Mouse (Mus musculus) cerebellum, adult 11 months (tissue): ENCODE measurements around the gene Sypl.

Experiments used
- DNase-seq: peaks from one replicate; pipeline ENCODE4 v3.0.0; 2022

The Sypl gene

GRCm38 (mm10) chr12:33007176-33007575, 53.5 kb downstream of the Sypl start:
- no peak for DNase-seq

- no peak for DNase-seq
These were observed 54.8 kb downstream of the Sypl start for GRCm38 (mm10) chr12:33008305-33009110.

- DNase-seq = no peak
These were observed 55.7 kb downstream of the Sypl start for GRCm38 (mm10) chr12:33009206-33009966.

GRCm38 (mm10) chr12:33010026-33010425, 56.3 kb downstream of the Sypl start:
- peak; percentile 18 for DNase-seq

- no peak for DNase-seq
These were observed 60.5 kb downstream of the Sypl start for GRCm38 (mm10) chr12:33014050-33014796.

GRCm38 (mm10) chr12:33015103-33015502, 61.4 kb downstream of the Sypl start:
- DNase-seq = no peak

GRCm38 (mm10) chr12:33016824-33017705, 63.4 kb downstream of the Sypl start:
- DNase-seq = no peak

GRCm38 (mm10) chr12:33018601-33019000, 64.9 kb downstream of the Sypl start:
- no peak for DNase-seq

- no peak for DNase-seq
These were observed 66.3 kb downstream of the Sypl start for GRCm38 (mm10) chr12:33020011-33020410.

GRCm38 (mm10) chr12:33021140-33021539, 67.4 kb downstream of the Sypl start:
- DNase-seq = no peak

- no peak for DNase-seq
These were observed 68.1 kb downstream of the Sypl start for GRCm38 (mm10) chr12:33021751-33022150.

- no peak for DNase-seq
These were observed 70.8 kb downstream of the Sypl start for GRCm38 (mm10) chr12:33024524-33024923.

- peak; percentile 65 for DNase-seq
These were observed 73.4 kb downstream of the Sypl start for GRCm38 (mm10) chr12:33027093-33027492.

- no peak for DNase-seq
These were observed 74.5 kb downstream of the Sypl start for GRCm38 (mm10) chr12:33028109-33028691.

GRCm38 (mm10) chr12:33028708-33029107, 75.0 kb downstream of the Sypl start:
- DNase-seq = no peak
